Comparison of ENCODE assay signal across 8 mouse cellular contexts in genomic region chr11:70220731-70221602, GRCm38 (mm10). TPM values are rescaled to one million over a fixed set of nuclear protein-coding genes. Genes with fewer than 3 reads are reported as not detected.
A peak's percentile ranks its signal among the peaks of the same experiment; 100 is the strongest.
DNase-seq lines count a peak whose midpoint lies in the region; ATAC-seq and TF ChIP-seq lines count a peak whose summit lies in the region.

Gene Slc16a13, minus strand, starts transcription at chr11:70221064.

- peaks cover 68% of the 10 kb centered on the region for H3K27me3 ChIP-seq in E14TG2a.4 (ENCODE audit: insufficient read depth, low read length)
- peaks cover 10% of the 10 kb centered on the region for H3K27me3 ChIP-seq in forebrain, embryonic 11.5 days (ENCODE audit: control insufficient read depth, insufficient read depth, low read length)
- H3K27me3 ChIP-seq in heart, embryonic 16.5 days (ENCODE audit: control insufficient read depth, insufficient read depth, low read length), result peaks cover 24% of the 10 kb centered on the region
- H3K27me3 ChIP-seq in liver, embryonic 13.5 days, result peaks cover 24% of the 10 kb centered on the region
- peaks cover 5% of the 10 kb centered on the region for H3K27me3 ChIP-seq in stomach, embryonic 15.5 days (replicated peaks)

- peak within 1 kb of the TSS; percentile 76 for H3K9ac ChIP-seq in forebrain, embryonic 11.5 days (ENCODE audit: low read length)
- H3K9ac ChIP-seq in heart, embryonic 16.5 days (ENCODE audit: low read length), result peak within 1 kb of the TSS; percentile 82
- H3K9ac ChIP-seq in liver, embryonic 13.5 days, result peak within 1 kb of the TSS; percentile 90
- H3K9ac ChIP-seq in stomach, embryonic 15.5 days, result peak within 1 kb of the TSS; percentile 59; the same call in 1 of the 2 replicates

- H3K4me1 ChIP-seq in E14TG2a.4 (replicated peaks; ENCODE audit: low read depth, low read length), result peaks cover 65% of the 10 kb centered on the region
- H3K4me1 ChIP-seq in forebrain, embryonic 11.5 days (replicated peaks; ENCODE audit: control insufficient read depth, insufficient read depth, low read length), result peaks cover 12% of the 10 kb centered on the region; the same call in 1 of the 2 replicates
- peaks cover 13% of the 10 kb centered on the region; the same call in 1 of the 2 replicates for H3K4me1 ChIP-seq in heart, embryonic 16.5 days (ENCODE audit: control insufficient read depth, insufficient read depth, low read length)
- H3K4me1 ChIP-seq in liver, embryonic 13.5 days (replicated peaks), result peaks cover 76% of the 10 kb centered on the region
- peaks cover 12% of the 10 kb centered on the region; the same call in 1 of the 2 replicates for H3K4me1 ChIP-seq in stomach, embryonic 15.5 days

- peak; percentile 94 for ATAC-seq in forebrain, embryonic 11.5 days (replicated peaks; ENCODE audit: low FRiP score)
- peak; percentile 93 for ATAC-seq in heart, embryonic 16.5 days (replicated peaks; ENCODE audit: extremely low read depth, insufficient read depth, low FRiP score)
- ATAC-seq in liver, embryonic 13.5 days (ENCODE audit: low read depth), result peak; percentile 86
- ATAC-seq in stomach, embryonic 15.5 days (ENCODE audit: insufficient read depth, low FRiP score, low read depth), result peak; percentile 91

- no peaks in the 10 kb centered on the region for H3K9me3 ChIP-seq in E14TG2a.4 (ENCODE audit: low read length)
- H3K9me3 ChIP-seq in forebrain, embryonic 11.5 days (ENCODE audit: control insufficient read depth, low read length), result no peaks in the 10 kb centered on the region
- H3K9me3 ChIP-seq in heart, embryonic 16.5 days (replicated peaks; ENCODE audit: control insufficient read depth, low read length), result no peaks in the 10 kb centered on the region
- H3K9me3 ChIP-seq in liver, embryonic 13.5 days (replicated peaks), result no peaks in the 10 kb centered on the region
- H3K9me3 ChIP-seq in stomach, embryonic 15.5 days, result no peaks in the 10 kb centered on the region

- no peak for TF ChIP-seq CTCF in E14TG2a.4 (conservative IDR thresholded peaks at IDR 0.05; ENCODE audit: low read length)

- H3K36me3 ChIP-seq in E14TG2a.4 (ENCODE audit: insufficient read depth, low read length), result peaks cover 53% of the 10 kb centered on the region
- no peaks in the 10 kb centered on the region for H3K36me3 ChIP-seq in forebrain, embryonic 11.5 days (ENCODE audit: control insufficient read depth, insufficient read depth, low read length)
- H3K36me3 ChIP-seq in heart, embryonic 16.5 days (ENCODE audit: control insufficient read depth, insufficient read depth), result no peaks in the 10 kb centered on the region
- peaks cover 14% of the 10 kb centered on the region; the same call in 1 of the 2 replicates for H3K36me3 ChIP-seq in liver, embryonic 13.5 days
- no peaks in the 10 kb centered on the region for H3K36me3 ChIP-seq in stomach, embryonic 15.5 days

- WGBS in forebrain, embryonic 11.5 days, result under 1% methylated on average over 28 of the region's 28 CpGs
- under 1% methylated on average over 28 of the region's 28 CpGs for WGBS in heart, embryonic 16.5 days
- under 1% methylated on average over 28 of the region's 28 CpGs for WGBS in liver, embryonic 13.5 days (ENCODE audit: insufficient replicate concordance)
- WGBS in stomach, embryonic 15.5 days, result under 1% methylated on average over 28 of the region's 28 CpGs

- H3K4me2 ChIP-seq in forebrain, embryonic 11.5 days (ENCODE audit: low read depth, low read length, severe bottlenecking), result peak within 1 kb of the TSS; percentile 87
- peak within 1 kb of the TSS; percentile 99 for H3K4me2 ChIP-seq in heart, embryonic 16.5 days (ENCODE audit: low read depth, low read length)
- peak within 1 kb of the TSS; percentile 97 for H3K4me2 ChIP-seq in liver, embryonic 13.5 days
- peak within 1 kb of the TSS; percentile 94 for H3K4me2 ChIP-seq in stomach, embryonic 15.5 days

- peak within 1 kb of the TSS; percentile 79 for H3K4me3 ChIP-seq in E14TG2a.4 (replicated peaks; ENCODE audit: low read length)
- peak within 1 kb of the TSS; percentile 49 for H3K4me3 ChIP-seq in forebrain, embryonic 11.5 days (ENCODE audit: low read depth, low read length)
- peak within 1 kb of the TSS; percentile 70 for H3K4me3 ChIP-seq in heart, embryonic 16.5 days (ENCODE audit: low read length)
- peak within 1 kb of the TSS; percentile 77 for H3K4me3 ChIP-seq in liver, embryonic 13.5 days (replicated peaks)
- H3K4me3 ChIP-seq in stomach, embryonic 15.5 days (replicated peaks), result peak within 1 kb of the TSS; percentile 51

- peak within 1 kb of the TSS; percentile 70 for H3K27ac ChIP-seq in forebrain, embryonic 11.5 days (ENCODE audit: low read depth, low read length)
- H3K27ac ChIP-seq in heart, embryonic 16.5 days (ENCODE audit: low read length), result peak within 1 kb of the TSS; percentile 91
- peak within 1 kb of the TSS; percentile 99 for H3K27ac ChIP-seq in liver, embryonic 13.5 days
- H3K27ac ChIP-seq in stomach, embryonic 15.5 days, result peak within 1 kb of the TSS; percentile 78

- peak; percentile 97 for DNase-seq in c-Kit-positive CD71-positive TER-119-negative erythroid progenitor cells, embryonic 14.5 days (ENCODE audit: low read depth)
- DNase-seq in forebrain, embryonic 11.5 days (ENCODE audit: low spot score), result peak; percentile 96
- peak; percentile 99 for DNase-seq in kidney, postnatal 25 days
- DNase-seq in liver, embryonic 13.5 days, result peak; percentile 95
- DNase-seq in natural killer cell, adult 2 months (ENCODE audit: low spot score in 2 of 2), result peak; percentile 83 to 90

RNA-seq across cellular contexts. Expression of gene Slc16a13, which starts in this region (rescaled TPM):
- 14.6 and 15.8 TPM in 2 replicates for polyA plus RNA-seq in forebrain, embryonic 11.5 days (2014; fragmentation: Nextera tagmentation; extraction: Ambion mirVana)
- 5.0 and 5.6 TPM in 2 replicates for polyA plus RNA-seq in heart, embryonic 16.5 days (2015; fragmentation: Nextera tagmentation; extraction: Ambion mirVana)
- polyA plus RNA-seq in liver, embryonic 13.5 days (2015; fragmentation: Nextera tagmentation; extraction: Ambion mirVana), result 4.8 and 7.5 TPM in 2 replicates
- polyA plus RNA-seq in stomach, embryonic 15.5 days (2015; fragmentation: Nextera tagmentation; extraction: Ambion mirVana), result 6.9 and 9.8 TPM in 2 replicates

Comparison
In these comparisons a context has a peak if more than half of its experiments do, and no peak if none do; other contexts are left out.
1. Peak in every context shown above with its lines: DNase-seq, ATAC-seq, H3K4me3 ChIP-seq and H3K27ac ChIP-seq.